Mouse (Mus musculus): ENCODE data around the gene Auts2.
A peak's percentile ranks its signal among the peaks of the same experiment; 100 is the strongest.

Auts2 gene

DNA sequence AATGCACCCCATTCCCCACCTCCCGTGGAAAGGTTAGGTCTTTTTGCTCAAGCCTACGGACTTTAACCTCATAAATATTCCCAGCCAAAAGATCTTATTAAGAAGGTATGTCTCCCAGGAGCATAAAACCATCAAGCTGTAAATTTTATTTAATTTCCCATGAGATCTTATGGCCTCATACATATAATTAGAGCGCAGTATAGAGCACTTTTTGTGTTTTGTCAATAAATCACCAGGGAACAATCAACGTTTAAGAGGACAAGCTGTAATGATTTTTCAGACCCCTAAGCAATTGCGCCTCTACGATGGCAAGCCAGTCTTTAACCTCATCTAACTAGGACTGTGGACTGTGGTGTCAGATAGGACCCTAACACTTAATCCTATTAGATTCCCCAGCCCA lies 820.4 kb downstream of the Auts2 start:
- DNase-seq (ENCODE audit: low spot score) = no peak

DNA sequence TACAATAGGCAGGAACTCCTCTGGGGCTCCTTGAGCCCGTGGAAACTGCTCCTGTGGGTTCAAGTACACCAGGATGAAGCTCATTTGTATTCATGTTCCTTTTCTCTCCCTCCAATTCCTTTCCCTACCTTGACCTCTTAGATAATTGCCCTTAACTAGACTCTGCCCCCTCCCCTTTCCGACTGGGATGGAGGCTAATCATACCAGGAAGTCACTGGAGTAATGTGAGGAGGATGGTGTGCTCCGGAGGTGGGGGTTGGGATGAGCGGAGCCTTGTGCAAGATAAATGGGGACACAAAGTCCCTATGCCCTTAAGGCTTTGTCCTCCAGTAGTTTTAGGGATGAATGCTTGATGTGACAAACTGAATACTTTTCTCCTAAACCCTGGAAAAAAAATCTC lies 820.8 kb downstream of the Auts2 start:
- DNase-seq (ENCODE audit: low spot score) = no peak

DNA sequence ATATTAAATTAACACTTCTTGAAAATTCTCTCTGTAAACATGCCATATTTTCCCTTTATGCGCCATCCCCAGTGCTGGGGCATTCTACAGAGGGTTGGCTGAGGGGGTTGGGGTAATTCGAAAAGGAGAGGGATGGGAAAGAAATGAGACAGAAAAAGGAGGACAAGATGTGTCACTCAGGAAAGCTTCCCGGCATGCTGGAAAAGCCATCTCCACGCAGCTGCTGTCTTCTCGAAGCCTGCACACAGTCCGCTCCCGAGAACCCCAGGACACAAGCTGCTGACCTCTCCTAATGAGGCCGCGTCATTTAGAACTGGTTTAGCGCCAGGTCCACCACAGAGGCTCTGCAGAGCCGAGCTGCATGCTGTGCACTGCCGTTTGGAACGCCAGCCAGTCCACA lies 825.1 kb downstream of the Auts2 start:
- DNase-seq (ENCODE audit: low spot score) = peak; percentile 11

DNA sequence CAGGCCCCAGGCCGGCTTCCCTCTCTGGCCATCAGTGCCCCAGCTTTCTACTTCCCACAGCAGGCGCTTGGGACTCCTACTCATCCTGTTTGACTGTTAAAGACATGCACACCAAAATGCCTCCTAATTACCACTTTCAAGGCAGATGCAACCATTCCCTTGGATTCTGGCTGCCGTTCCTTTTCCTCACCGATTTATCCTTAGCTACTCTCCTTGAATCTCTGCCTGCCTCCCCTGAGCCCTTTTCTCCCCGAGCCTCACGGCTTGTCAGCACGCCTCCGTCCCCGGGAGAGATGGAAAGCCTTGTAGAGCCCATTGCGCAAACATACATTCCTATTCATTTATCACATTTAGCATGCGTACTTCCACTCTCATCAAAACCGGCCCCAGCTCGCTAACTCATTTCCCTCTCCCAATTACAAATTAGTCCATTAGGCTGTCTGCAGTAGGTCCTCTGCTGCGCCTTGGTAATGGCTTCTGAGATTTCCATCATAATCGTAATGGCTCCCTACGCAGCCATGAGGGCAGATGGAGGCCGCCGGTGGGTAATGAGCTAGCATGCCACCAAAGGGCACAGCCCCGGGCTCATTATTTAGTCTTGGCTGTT lies 825.7 kb downstream of the Auts2 start:
- DNase-seq (ENCODE audit: low spot score) = no peak

DNA sequence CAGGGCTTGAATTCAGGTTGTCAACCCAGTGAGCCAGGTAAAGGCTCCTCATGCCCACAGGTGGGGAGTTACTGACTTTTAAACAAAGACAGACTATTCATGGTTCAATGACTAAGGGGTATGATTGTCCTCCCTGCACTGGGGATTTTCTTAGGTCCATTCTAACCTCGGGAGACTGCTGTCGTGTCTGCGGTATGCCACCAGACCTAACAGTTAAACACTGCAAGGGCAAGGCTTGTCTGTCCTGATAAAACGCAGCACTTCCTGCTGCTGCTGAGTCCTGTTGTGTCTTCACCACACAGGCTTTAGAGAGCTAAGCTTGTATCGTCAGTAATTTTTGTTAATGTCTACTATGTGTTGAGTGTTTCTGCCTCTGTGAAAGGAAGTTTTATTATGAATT lies 828.2 kb downstream of the Auts2 start:
- no peak for DNase-seq (ENCODE audit: low spot score)

DNA sequence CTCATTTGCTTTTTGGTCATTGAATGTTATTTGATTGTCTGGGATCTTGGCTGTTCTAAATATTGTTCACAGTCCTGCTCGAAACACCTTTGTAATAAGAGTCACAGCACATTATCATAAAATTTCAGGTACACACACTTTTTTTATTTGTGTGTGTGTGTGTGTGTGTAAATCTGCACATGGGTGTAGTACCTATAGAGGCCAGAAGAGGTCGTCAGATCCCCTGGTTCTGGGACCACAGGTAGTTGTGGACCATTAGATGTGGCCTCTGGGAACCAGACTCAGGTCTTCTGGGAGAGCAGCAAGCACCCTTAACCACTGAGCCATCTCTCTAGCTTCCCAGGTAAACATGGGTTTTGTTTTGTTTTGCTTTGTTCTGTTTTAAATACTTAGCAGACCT lies 830.7 kb downstream of the Auts2 start:
- DNase-seq (ENCODE audit: low spot score) = no peak

DNA sequence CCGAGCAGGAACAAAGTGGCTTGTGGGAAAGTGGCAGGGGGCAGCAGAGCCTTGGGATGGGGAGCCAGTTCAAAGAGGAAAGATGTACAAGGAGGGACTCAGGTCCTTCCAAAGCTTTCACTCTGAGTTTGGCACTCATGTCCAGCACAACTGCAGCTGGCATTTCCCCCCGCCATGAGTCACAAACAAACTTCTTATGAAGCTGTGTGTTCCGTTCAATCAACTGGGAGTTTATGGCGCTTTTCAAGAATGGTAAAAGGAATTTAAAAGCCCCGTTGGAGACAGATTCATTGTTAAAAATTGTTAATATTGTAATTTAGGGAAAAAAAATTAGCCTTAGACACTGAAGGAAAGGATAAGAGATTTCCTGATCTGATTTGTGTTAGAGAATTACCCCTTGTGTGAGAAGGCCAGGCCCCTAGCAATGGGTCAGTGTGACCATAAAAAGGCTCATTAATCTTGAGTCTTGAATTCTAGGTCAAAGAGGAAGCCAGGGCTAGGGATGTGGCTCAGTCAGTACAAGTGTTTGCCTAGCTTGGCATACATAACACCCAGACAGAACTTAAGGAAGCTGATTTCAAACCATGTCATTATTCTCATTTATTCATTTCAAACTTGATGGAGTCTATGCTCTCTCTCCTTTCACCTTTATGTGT lies 831.5 kb downstream of the Auts2 start:
- no peak for DNase-seq (ENCODE audit: low spot score)

DNA sequence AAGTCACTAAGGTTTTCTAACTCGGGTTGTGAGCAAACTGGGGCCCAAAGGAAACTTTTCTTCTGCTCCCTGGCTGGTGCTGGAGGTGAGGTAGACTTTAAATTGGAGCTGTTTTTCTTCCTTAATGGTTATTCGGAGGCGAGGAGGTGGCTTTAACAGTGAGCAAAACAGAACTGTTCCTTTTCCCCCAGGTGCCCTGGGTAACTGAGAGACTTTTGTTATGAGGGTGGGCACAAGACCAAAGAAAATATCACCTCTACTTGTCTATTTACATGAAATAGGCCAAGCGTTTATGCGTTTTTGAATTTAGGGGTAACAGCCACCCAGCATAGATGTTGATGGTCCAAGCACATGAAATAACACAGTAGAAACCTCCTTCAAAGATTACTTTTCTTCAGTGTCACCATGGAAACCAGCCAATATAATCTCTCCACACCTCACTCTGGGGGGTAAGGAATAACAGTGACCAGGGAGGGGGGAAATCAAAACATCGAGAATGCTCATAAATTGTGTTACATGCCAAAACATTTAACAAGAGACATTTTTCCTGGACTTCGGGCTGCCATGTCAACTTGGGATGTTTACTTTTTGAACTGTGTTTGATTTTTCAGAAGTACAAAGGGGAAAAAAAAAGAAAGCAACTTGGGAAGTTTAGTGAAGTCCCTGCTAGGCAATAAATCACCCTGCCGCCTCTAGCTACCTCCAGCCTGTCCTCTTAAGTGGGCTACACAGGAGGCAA lies 832.2 kb downstream of the Auts2 start:
- DNase-seq (ENCODE audit: low spot score) = no peak

DNA sequence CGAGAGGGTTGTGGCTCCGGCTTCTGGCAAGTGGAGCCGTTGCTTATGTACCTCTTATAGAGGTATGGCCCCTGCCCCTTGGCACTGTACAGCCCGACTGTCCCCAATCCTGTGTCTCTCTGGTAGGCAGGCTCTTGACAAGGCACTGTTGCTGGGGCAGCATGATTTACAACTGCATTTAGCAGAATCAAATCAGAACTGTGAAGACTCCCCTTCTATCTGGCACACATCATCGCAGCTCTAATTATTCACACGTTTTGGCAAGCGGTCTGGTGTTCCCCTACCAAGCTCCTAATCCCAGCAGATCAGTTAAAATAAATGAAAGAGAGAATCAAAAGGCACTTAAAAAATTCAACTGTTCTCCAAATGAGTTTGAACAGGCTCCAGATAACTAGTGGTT lies 835.7 kb downstream of the Auts2 start:
- peak; percentile 70 for DNase-seq (ENCODE audit: low spot score)

DNA sequence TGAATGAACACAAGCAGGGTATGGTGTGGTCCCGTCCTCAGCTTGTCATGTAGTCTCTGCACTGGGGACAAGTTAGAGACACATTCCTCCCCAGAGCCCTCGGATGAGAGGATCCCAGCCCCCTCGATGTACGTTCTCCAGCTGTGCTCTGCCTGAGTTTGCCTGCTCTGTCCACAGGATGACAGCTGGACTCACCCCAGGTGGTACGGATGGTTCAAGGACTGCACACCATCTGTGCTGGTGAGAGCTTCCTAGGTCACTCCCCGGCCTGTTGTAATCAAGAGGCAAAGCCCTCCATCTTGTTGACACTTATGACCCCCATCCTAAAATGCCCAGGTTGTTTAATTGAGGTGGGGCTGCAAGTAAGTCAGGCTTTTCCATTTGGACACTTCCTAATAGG lies 839.4 kb downstream of the Auts2 start:
- DNase-seq (ENCODE audit: low spot score) = no peak

DNA sequence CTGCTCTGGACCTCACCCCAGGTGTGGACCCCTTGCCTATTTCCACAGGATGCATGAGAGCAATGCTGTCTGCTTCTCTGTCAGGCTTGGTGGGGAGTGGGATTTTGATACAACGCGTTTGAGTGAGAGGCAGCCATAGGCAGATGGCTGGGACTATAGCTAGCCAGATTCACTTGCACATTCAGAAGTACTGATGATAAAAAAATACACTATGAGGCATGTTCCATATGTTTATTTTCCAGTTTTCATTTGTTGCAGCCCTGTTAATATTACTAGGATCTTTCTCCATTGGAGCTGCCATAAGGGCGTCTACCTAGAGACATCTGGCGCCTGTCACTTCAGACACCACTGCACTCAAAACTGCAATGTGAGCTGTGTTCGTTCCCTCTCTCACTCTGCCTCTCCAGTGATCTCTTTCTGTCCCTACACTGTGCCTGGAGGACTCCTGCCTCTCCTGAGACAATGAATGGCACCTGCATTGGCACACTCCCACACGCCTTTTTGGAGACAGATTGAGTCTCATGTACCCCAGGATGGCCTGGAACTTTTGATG lies 840.2 kb downstream of the Auts2 start:
- DNase-seq (ENCODE audit: low spot score) = peak; percentile 7

DNA sequence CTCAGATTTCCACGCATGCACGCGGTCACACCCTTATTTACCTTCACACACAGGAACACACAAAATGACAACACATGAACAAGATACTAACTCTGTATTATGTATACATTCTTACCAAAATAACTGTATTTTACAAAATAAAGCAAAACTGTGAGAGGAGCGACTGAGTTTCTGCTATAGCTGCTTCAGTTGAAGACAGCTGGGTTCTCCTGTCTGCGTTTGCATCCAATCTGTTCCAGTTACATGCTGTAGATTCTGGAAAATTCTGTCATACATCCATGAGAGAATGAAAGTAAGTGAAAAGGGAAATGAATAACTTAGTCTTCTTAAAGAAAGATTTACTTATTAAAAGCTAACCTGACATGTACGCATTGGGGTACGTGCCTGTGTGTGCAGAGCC lies 844.2 kb downstream of the Auts2 start:
- no peak for DNase-seq (ENCODE audit: low spot score)

DNA sequence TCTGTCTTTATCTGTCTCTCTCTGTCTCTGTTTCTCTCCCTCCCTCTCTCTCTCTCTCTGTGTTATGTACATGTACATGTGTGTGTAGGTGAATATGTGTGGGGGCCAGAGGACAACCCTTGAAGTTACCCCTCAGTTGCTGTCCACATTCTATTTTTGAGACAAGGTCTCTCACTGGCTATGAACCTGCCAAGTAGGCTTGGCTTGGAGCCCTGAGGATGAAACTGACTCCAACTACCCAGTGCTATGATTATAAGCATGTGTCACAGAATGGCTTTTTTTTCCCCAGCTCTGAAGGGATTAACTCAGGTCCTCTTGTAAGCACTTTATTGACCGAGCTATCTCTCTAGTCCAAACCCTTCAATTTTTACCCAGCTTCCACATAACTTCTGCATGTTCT lies 852.4 kb downstream of the Auts2 start:
- DNase-seq (ENCODE audit: low spot score) = no peak

DNA sequence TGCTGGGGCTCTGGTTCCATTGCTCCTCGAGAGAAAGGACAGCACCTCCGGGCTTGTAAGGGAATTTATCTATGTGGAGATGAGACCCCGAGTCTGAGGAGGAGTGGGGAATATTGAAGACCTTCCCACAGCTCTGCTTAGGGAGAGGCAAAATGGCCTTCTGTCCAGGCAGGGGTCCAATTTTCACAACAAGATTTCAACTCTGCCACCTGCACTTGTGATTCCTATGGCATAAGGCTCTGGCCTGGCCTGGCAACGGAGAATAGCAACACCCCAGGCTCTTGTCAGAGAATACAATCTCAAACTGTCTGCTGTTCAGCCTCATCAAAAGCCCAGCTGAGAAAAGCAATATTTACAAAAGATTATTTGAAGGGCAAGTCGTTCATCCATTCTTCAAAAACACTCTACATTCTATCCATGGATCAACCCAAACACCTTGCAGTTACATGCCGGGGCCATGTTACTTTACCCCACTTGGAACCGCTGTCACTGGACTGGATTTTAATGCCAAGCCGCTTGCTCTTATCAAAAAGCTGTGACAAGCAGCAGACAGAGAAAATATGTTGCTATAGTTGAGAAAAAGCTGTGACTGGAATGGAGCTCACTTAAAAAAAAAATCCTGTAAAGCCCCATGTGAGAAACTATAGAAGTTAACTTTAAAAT lies 856.1 kb downstream of the Auts2 start:
- no peak for DNase-seq (ENCODE audit: low spot score)

DNA sequence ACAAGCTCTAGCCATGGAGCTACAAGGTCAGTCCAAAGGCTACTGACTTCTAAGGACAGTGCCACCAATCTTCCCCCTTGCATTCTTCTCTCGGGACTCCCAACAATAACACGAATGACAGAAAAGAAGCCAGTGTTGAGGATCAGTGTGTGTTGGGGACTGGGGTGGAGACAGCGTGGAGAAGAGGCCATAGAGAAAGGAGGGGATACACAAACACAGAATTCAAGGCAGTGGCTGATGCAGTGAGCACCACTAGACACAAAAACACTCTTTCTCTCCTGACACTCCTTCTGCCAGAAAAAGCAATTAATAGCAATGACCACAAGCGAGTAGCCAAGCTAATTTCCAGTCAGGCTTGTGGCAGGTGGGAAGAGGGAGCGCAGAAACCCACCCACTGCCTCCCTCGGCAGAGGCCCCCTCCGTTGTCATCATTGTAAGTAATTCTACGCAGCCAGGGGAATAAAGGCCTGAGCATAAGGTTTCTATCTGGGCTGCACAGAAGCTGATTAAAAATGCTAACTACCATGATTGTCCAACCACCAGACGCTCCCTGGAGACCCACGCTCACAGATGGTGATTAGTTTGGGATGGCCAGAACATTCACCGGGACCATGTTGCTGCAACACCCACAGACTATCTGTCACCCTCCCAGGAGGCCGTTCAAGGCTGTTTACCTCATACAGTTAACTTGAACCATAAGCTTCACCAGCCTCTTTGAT lies 862.9 kb downstream of the Auts2 start:
- DNase-seq (ENCODE audit: low spot score) = peak; percentile 81

DNA sequence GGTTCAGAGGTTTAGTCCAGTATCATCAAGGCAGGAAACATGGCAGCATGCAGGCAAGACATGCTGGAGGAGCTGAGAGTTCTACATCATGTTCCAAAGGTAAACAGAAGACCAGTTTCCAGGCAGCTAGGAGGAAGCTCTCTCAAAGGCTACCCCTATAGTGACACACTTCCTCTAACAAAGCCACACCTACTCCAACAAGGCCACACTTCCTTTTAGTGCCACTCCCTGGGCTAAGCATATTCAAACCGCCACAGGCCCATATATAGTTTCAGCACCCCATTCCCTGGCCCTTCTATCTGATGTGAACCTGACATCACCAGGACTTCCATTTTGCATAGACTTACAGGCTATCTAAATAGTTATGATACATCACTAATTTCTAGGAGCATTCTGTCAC lies 863.6 kb downstream of the Auts2 start:
- DNase-seq (ENCODE audit: low spot score) = no peak

DNA sequence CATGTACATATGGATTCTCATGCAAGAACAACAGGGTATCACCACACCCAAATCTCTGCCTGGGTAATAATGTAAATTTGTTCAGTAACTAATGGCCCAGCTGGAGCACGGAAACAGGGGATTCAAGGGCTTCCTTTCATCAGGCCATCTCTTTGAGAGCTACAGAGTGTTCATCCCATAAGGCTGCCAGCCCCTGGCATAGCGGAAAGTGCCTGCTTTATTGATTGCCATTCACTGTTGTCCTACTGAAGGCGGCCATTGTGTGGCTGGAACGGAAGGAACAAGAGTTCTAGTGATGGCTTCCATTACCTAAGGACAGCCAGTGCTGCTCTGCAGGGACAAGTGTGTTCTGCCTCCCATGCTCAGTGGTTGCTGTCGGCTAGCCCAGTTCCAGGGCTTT lies 865.6 kb downstream of the Auts2 start:
- peak; percentile 75 for DNase-seq (ENCODE audit: low spot score)

DNA sequence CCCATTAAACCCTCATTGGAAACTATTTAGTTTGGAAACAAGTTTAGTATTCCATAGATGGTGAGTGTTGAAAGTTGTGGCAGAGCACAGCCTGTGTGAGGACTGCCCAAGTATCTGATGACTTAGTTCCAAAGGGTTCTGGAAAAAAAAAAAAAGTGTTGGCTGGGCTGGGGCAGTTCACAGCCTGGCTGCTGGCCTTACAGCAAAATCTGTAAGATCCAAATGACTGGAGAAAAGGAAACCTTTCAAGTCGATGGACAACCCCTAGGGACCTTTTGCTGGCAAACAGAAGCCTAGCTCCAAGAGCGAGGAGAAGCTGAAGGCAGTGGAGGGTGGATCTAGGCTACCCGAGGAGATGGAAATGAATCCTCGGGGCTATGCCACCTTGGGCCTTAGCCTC lies 869.4 kb downstream of the Auts2 start:
- no peak for DNase-seq (ENCODE audit: low spot score)

DNA sequence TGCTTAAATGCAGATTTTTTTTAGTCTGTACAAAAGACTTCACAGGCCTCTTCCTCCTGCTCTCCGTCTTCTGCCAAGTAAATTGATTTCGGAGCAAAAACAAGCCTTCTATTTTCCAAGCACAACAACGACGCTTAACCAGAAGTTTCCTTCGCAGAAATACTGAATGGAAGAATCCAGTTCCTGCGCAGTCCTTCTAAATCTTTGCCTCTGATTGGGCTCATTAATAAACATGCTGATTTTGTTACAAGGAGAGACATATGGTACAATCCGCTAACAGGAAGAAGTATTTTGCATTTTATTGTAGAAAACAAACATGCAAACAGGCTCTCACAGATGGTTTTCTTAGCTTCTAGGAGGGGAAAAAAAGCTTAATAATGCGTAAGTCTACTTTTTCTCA lies 878.1 kb downstream of the Auts2 start:
- DNase-seq (ENCODE audit: low spot score) = no peak

DNA sequence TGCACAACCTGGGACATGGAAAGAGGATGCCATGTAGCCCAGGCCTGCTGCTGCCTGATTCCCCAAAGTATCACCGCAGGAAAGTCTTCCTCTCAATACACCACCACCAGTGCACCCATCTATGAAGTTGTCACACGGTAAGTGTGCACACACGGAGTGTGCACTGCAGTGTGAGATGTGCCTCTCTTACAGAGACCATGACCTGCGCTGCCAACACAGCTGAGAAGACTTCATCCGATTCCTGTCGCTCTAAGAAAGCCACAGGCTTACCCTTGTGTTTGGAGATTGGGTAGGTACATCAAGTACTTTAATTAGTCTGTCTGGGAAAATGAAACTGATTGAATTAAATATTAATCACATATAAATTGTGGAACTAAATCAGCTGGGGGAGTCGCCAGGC lies 878.5 kb downstream of the Auts2 start:
- DNase-seq (ENCODE audit: low spot score) = no peak

DNA sequence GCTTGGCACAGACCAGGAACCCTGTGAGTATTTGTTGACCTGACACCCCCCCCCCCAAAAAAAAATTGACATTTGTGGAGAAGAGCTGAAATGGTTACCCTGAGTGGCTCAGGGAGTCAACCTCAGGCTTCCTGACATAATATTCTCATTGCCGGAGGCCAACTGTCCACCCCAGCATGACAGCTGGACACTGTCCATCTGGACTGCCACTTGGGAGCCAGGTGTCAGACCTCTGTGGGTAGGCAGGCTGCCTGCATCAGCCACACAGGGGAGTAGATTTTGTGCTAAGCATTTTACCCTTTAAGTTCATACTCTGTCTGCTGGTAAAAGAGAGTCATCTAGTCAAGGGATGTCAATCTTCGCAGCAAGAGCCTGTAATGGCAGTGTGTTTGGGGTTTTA lies 880.5 kb downstream of the Auts2 start:
- DNase-seq (ENCODE audit: low spot score) = no peak
